Mouse (Mus musculus) liver, postnatal 0 days (tissue): ENCODE data around the gene Decr2.

ENCODE experiments used
- CTCF ChIP-seq: sonication (generic); IDR thresholded peaks from 2 replicates; pipeline ENCODE4 v1.5.1; 2016; ENCODE audit warnings: antibody characterized with exemption, low read depth
- EP300 ChIP-seq: IDR thresholded peaks from 2 replicates; pipeline ENCODE4 v1.6.1; 2016; ENCODE audit warnings: antibody characterized with exemption, low read depth, mild to moderate bottlenecking

DNA sequence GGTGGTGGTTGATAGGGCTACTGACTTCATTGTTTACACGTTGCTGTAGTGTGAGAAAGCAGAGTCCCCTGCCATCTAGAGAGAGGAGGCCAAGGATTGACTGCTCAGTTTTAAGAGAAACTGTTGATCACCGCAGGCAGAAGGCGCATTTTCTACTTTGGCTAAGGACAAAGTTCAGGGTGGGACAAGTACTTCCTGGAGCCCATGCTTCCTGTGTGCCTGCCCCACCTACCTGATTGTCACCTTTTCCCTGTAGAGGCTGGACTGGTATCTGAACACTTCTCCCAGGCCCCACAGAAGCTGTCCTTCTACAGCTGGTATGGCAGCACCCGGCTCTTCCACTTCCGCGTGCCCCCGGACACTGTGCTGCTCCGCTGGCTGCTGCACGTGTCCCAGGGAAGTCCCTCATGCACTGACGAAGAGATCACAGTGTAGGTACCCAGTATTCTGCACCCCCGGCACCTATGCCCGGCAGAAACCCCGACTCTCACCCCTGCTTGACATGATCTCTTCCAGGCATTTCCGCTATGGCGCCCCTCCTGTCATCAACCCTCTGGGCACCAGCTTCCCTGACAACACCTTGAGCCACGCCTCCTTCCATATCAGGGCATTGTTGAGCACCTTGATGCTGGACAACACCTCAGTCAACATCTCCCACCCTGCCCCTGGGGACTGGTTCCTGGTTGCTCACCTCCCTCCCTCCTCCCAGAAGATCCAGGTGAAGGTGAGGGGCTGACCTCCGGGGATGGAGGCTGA lies 26.5 kb upstream of the Decr2 start:
- TF ChIP-seq EP300 (no peak), CTCF (no peak)
